Mouse (Mus musculus) thymus, postnatal 10 days (tissue): ENCODE results near the gene Por.
A peak's percentile ranks its signal among the peaks of the same experiment; 100 is the strongest.

ENCODE experiments used
- DNase-seq, 2 experiments: peaks; one replicate each; pipeline ENCODE4 v3.0.0; 2021; ENCODE audit warnings: low spot score in 2 of 2

Por gene

GRCm38 (mm10) chr5:135727871-135728270 lies 58.0 kb downstream of the Por start:
- DNase-seq: no peak

DNA sequence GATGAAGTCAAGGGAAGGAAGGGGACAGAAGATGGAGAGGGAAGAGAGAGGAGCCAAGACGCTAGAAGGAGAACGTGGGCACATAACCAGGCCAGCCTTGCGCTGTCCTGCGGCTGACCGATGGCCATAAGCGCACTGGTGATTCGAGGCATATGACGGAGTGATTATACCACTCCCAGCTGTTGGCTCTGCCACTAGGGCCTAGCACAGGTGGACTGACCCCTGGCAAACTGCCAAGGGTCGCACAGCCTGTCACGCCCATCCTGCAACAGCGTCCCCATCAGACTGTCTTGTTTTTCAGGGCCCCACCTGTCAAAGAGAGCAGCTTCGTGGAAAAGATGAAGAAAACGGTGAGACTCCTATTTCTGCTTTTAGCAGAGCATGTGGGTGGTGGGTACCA lies 58.5 kb downstream of the Por start:
- no peak for DNase-seq

DNA sequence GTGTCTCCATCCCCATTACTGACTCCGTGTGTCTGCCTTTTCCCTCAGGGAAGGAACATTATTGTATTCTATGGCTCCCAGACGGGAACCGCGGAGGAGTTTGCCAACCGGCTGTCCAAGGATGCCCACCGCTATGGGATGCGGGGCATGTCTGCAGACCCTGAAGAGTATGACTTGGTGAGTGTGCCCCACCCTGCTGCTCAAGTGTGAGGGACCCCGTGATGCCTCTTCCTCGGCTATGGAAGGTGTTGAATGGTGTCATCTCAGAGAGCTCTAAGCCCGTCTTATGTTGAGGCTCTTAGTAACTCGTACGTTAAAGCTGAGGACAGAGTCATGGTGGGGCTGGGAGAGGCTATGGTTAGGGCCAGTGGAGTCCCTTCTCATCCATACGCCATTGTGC lies 59.5 kb downstream of the Por start:
- no peak for DNase-seq

GRCm38 (mm10) chr5:135730278-135730677 lies 60.4 kb downstream of the Por start:
- no peak for DNase-seq

DNA sequence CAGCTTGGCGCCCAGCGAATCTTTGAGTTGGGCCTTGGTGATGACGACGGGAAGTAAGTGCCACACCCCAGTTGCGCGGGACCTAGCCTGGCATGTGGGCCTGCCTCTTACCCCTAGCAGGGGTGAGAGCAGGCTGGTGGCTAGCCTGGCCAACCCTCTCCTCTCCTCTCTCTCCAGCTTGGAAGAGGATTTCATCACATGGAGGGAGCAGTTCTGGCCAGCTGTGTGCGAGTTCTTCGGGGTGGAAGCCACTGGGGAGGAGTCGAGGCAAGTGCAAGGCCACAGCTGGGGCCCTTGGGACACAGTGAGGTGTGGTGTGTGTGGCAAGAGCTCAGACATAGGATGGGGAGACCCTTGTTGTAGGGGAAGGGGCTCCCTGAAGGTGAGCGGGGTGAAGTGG lies 61.1 kb downstream of the Por start:
- no peak for DNase-seq

DNA sequence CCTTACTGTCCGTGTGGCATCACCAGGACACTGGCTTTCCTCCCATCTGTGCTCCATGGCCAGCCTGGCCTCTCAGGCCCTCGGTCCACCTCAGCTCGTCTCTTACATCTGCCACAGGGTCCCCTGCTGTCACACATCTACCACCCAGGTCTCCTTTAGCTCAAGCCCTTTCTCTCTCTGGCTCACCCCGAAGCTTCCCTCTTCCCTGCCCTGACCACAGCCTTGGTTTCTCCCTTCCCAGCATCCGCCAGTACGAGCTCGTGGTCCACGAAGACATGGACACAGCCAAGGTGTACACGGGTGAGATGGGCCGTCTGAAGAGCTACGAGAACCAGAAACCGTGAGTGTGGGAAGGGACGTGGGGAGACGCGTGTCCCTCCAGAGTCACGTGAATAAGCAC lies 61.5 kb downstream of the Por start:
- DNase-seq: no peak

- DNase-seq: no peak
These were observed 63.2 kb downstream of the Por start for GRCm38 (mm10) chr5:135733071-135733470.

DNA sequence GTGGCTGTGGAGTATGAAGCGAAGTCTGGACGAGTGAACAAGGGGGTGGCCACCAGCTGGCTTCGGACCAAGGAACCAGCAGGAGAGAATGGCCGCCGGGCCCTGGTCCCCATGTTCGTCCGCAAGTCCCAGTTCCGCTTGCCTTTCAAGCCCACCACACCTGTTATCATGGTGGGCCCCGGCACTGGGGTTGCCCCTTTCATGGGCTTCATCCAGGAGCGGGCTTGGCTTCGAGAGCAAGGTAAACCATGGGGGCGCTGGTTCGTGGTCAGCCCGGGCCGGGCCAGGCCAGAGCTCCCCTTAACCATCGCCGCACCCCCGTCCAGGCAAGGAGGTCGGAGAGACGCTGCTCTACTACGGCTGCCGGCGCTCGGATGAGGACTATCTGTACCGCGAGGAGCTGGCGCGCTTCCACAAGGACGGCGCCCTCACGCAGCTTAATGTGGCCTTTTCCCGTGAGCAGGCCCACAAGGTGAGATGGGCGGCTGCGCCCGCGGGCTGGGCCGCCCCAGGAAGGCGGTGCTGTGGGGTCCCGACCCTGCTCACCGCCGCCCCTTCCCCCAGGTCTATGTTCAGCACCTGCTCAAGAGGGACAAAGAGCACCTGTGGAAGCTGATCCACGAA lies 64.3 kb downstream of the Por start:
- no peak for DNase-seq

DNA sequence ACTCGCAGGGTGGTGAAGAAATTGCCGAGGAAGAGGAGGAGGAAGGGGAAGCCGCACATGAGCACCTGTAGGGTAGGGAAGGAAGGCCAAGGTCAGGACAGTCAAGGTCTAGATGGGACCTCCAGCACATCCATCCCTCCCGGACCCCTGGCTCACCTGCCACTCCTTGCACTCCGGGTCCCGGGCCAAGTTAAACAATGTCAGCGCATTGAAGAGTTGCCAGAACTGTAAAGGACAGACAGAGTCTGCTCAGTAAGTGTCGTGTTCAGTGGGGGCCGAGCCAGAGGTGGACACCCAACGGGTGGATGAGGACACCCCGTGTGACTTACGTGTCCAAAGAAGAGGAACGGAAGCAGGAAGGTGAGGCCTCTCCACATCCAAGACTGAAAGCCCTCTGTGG lies 65.9 kb downstream of the Por start:
- no peak for DNase-seq

DNA sequence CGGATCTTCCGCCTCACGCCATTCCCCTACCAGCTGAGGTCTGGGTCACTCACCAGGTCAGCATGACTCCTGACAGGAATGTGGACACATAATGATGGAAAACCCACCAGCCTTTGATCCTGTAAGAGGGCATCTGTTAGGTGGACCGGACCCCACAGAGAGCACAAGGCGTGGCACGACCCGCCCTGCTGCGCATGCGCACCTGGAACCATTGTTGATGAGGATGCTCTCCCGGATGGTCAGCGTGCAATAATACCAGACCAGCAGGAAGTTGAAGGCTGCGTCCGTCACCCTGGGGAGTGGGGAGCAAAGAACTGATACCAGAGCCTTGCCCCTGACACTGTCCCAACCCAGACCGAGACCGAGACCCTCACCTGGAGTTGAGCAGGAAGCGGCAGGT lies 66.7 kb downstream of the Por start:
- no peak for DNase-seq

DNA sequence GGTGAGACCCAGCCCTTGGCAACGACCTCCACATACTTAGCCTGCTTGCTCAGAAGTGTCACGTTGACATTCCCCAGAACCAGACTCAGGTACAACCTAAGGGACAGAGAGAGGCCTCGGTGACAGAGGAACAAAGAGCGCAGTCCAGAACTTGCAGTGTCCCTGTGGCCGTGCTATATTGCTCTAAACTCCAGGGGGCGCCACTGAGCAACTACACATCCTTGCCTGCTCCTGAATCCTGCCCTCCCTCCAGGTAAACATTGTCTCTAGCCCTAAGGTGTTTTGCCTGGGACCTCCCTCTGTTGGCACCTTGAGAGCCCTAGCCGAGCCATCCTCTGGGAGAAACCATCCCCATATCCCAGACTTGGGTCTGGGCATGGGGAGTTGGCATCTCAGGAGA lies 67.3 kb downstream of the Por start:
- DNase-seq: peak in 1 of 2 experiments; percentile 19

DNA sequence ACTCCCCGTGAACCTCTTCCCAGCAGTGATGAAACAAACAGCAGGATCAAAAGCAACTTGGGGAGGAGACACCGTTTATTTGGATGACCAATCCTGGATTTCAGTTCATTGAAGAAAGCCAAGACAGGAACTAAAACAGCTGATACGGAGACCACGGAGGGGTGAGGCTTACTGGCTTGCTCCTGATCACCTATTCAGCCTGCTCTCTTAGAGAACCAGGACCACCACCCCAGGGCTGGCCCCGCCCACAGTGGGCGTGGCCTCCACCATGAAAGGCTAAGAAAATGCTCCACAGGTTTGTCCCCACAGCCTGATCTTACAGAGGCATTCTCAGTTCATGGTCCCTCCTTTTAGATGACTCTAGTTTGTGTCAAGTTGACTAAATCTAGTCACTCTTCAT lies 68.4 kb downstream of the Por start:
- no peak for DNase-seq

- no peak for DNase-seq
These were observed 72.3 kb downstream of the Por start for GRCm38 (mm10) chr5:135742156-135742555.

DNA sequence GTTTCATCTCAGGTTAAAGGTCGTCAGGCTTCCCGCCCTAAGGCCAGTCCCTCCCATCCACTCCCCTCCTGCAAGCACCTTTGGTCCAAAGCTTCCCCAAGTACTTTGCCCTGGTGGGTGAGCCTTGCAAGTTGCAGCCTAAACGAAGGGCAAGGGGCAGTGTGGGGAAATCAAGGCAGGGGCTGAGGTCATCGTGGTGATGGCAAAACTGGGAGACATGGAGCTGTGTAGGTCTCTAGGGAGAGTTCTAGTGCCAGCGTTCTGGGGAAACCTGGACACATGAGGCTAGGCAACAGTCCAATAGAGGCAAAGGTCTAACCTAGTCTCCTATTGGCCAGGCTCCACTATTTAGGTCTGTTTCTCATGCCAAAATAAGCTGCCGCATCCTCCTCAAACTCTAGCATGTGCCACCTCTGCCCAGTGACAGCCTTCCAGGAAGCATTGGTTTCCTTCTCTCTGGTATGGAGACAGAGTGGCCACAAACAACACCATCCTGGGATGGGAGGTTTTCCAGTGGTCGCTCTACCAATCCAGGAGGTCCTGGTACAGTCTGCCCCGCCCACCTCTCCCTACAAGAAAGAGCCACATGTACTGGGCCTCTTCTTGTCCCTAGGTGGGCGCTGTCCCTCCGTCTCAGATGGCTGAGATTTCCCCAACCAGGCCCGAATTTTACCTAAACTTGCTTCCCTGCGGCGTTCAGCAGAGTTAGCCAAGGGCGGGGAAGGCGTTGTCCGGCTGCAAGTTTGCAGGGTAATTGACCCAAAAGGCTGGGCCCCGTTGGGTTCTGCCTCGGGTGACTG lies 73.3 kb downstream of the Por start:
- no peak for DNase-seq

- DNase-seq: peak; percentile 86 to 91
These were observed 74.1 kb downstream of the Por start, which contains the start of gene Tmem120a for GRCm38 (mm10) chr5:135743741-135744609. Gene Tmem120a (minus strand): TSS chr5:135744448.

DNA sequence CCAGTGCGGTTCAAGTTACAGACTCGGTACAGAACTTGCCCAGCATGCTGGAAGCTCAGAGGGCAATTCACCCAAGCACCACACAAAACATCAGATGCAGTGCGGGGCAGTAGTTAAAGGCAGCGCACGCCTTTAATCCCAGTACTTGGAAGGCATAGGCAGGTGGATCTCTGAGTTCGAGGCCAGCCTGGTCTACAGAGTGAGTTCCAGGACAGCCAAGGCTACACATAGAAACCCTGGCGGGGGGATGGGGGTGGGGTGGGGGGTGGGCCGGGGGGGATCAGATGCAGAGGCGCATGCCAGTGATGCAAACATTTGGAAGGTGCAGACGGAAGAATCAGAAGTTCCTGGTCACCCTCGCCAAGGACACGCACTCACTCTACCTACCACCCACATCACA lies 74.9 kb downstream of the Por start:
- DNase-seq: no peak

GRCm38 (mm10) chr5:135751041-135751440 lies 81.2 kb downstream of the Por start:
- DNase-seq: no peak

GRCm38 (mm10) chr5:135751595-135751994 lies 81.8 kb downstream of the Por start:
- no peak for DNase-seq

DNA sequence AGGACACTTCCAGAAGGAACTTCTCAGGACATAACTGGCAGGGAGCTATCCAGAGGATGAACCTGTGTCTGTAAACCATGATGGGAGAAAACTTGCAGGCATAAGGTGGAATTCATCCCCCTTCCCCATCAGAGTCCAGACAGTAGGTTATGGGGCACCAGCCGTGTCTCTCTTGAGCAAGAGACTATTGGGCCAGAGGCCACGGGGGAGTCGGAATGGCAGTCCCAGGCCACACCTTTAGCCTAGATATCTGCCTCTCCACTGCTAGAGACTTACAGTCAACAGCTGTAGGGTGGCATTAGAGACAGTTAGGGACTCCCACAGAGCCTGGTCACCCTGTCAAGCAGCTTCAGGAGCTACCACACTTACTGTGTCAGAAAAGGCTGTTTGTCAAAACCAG lies 92.0 kb downstream of the Por start:
- DNase-seq: no peak

GRCm38 (mm10) chr5:135763526-135763925 lies 93.7 kb downstream of the Por start:
- DNase-seq: peak; percentile 20 to 74

DNA sequence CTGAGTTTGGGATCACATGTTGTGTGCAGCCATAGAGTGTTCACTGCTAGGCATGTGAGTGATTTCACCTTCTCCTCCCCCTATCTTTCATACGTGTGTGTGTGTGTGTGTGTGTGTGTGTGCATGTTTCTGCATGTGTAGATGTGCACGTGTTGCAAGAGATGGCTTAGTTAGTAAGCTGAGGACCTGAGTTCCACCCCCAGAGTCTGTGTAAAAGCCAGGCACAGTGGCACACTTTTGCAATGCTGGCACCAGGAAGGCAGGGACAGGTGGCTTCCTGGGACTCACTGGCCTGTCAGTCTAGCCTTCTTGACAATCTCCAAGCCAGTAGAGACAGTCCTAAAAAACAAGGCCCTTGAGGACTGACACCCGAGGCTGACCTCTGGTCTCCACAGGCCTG lies 95.1 kb downstream of the Por start:
- DNase-seq: no peak

DNA sequence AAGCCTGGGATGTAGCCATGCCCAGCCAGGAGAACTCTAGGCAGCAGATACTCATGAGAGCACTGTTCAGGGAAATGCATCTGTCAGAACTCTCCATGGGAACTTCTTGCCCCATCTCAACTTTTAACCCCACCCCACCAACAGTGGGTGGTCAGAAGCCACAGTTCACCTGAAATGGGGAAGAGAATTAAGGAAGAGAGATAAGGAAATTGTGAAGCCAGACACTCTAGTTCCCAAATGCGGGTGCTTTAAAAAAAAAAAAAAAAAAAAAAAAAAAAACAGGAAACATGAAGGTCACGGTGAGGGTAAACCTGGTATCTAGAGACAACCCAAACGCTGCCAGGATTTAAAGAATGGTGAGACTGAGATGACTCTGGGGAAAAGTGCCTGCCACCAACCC lies 102.7 kb downstream of the Por start:
- DNase-seq: no peak

- DNase-seq: no peak
These were observed 106.7 kb downstream of the Por start for GRCm38 (mm10) chr5:135776546-135776945.
